Mouse (Mus musculus) gastrocnemius, postnatal 36 days (tissue): Measurements from ENCODE around the gene Slc25a25. TPM values are rescaled to one million over a fixed set of nuclear protein-coding genes. Genes with fewer than 3 reads are reported as not detected.
A peak's percentile ranks its signal among the peaks of the same experiment; 100 is the strongest.

Experiments used
- DNase-seq, 2 experiments: peaks; one replicate each; pipeline ENCODE4 v3.0.0; 2022
- intact Hi-C: fragments of 180-260 bp; cut with DNase I; formaldehyde crosslinking; loops from one replicate; pipeline ENCODE4 v1.15.1; 2025
- total RNA-seq, 2 experiments: library from RNA; stranded (reverse); gene quantifications; 2 replicates each; pipeline ENCODE4 v1.2.3; 2021

Gene Slc25a25
- total RNA-seq, 2 experiments from 2014 or later: 71.7 to 145 TPM

GRCm38 (mm10) chr2:32375317-32375940 is 75.8 kb downstream of the Slc25a25 start:
- DNase-seq: no peak
- intact Hi-C loops: no loop called here

- intact Hi-C loops: no loop called here
- peak in 1 of 2 experiments; percentile 42 for DNase-seq
These were observed 77.1 kb downstream of the Slc25a25 start for GRCm38 (mm10) chr2:32374191-32374590.

GRCm38 (mm10) chr2:32367315-32367714 is 83.9 kb downstream of the Slc25a25 start:
- intact Hi-C loops: no loop called here
- no peak for DNase-seq

Other genes starting within 250 kb of the Slc25a25 start
- gene Pomt1, start 214.9 kb downstream of the Slc25a25 start, total RNA-seq: 10 to 100 TPM; 12.0 to 12.2 TPM
- 10 to 100 TPM in 1 of 2 experiments, 1 to 10 TPM in 1; 8.1 to 11.6 TPM for gene Uck1, start 191.3 kb downstream of the Slc25a25 start, total RNA-seq
- gene Golga2, start 164.1 kb downstream of the Slc25a25 start, total RNA-seq: 10 to 100 TPM; 54.1 to 54.7 TPM
- gene Swi5, start 163.4 kb downstream of the Slc25a25 start, total RNA-seq: 100 to 1,000 TPM in 1 of 2 experiments, 10 to 100 TPM in 1; 97.6 to 126 TPM
- 10 to 100 TPM; 23.2 to 25.4 TPM for gene Ciz1, start 99.1 kb downstream of the Slc25a25 start, total RNA-seq
- 1 to 10 TPM; 4.8 to 5.3 TPM for gene Dnm1, start 98.1 kb downstream of the Slc25a25 start, total RNA-seq
- 10 to 100 TPM; 36.4 to 44.0 TPM for gene 1110008P14Rik, start 69.5 kb downstream of the Slc25a25 start, total RNA-seq
- gene Lcn2, start 63.2 kb downstream of the Slc25a25 start, total RNA-seq: 1 to 10 TPM; 1.4 to 3.7 TPM
- gene Ptges2, start 55.5 kb downstream of the Slc25a25 start, total RNA-seq: 10 to 100 TPM; 41.3 to 45.0 TPM
- gene Naif1, start 988 bp downstream of the Slc25a25 start, total RNA-seq: 1 to 10 TPM; 1.8 to 1.9 TPM
- 1 to 10 TPM; 2.6 to 2.7 TPM for gene Fam102a, start 83.9 kb upstream of the Slc25a25 start, total RNA-seq
- 10 to 100 TPM; 10.3 to 11.0 TPM for gene Dpm2, start 119.4 kb upstream of the Slc25a25 start, total RNA-seq
- not detected for gene Pip5kl1, start 123.4 kb upstream of the Slc25a25 start, total RNA-seq
- gene 9430097D07Rik, start 124.2 kb upstream of the Slc25a25 start, total RNA-seq: not detected
- 10 to 100 TPM; 14.1 to 21.7 TPM for gene St6galnac4, start 135.7 kb upstream of the Slc25a25 start, total RNA-seq
- 10 to 100 TPM; 34.9 to 46.5 TPM for gene St6galnac6, start 148.3 kb upstream of the Slc25a25 start, total RNA-seq
- 1,000 to 10,000 TPM; 1,818 to 2,240 TPM for gene Ak1, start 170.3 kb upstream of the Slc25a25 start, total RNA-seq
- 10 to 100 TPM; 23.9 to 26.7 TPM for gene Eng, start 195.2 kb upstream of the Slc25a25 start, total RNA-seq